ENCODE assay signal across 14 mouse cellular contexts in the genomic region with DNA sequence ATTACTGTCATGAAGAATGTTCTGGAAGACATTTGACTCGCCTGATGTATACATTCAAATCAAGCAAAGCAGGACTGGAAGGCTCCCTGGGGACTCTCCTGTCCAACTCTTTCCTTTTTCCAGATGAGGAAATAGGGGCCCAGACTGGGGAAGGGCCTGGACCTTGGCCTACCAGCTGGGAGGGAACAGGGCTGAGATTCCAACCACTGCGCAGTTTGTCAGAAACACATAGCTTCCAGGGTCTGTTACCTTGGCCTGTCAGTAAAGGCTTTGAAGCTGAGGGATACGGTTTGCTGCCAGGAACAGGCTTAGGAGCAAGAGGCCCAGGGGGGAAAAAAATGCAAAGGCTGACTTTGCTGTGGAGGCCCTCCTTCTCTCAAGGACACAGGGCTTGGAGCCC.
DNase-seq lines count a peak whose midpoint lies in the region; ATAC-seq and TF ChIP-seq lines count a peak whose summit lies in the region.
"Had no signal": no experiment of that assay in that cellular context is flagged by ENCODE, and none has a peak within 500 bp of the region (broad histone marks: within the 10 kb centered on the region; RNA-seq: fewer than 3 reads in every experiment).

No protein-coding gene starts in this region.

- H3K9me3 ChIP-seq in forebrain, postnatal 0 days (ENCODE audit: low read length), result 0 out of 2 replicates have a peak, but pooled peaks cover 10% of the 10 kb centered on the region
- peaks cover 65% of the 10 kb centered on the region for H3K9me3 ChIP-seq in forebrain, embryonic 12.5 days
- H3K9me3 ChIP-seq in liver, embryonic 13.5 days (replicated peaks), result peaks cover 21% of the 10 kb centered on the region
- H3K9me3 ChIP-seq in liver, embryonic 11.5 days (ENCODE audit: control insufficient read depth, low read length), result peaks cover 31% of the 10 kb centered on the region
- H3K9me3 ChIP-seq in intestine, postnatal 0 days (ENCODE audit: control insufficient read depth), result peaks cover 7% of the 10 kb centered on the region

- TF ChIP-seq CTCF in forebrain, postnatal 0 days (IDR thresholded peaks at IDR 0.05; ENCODE audit: low read depth), result no peak
- TF ChIP-seq CTCF in intestine, postnatal 0 days (IDR thresholded peaks at IDR 0.05; ENCODE audit: low read depth), result no peak

- H3K36me3 ChIP-seq in forebrain, postnatal 0 days (ENCODE audit: insufficient read depth), result no peaks in the 10 kb centered on the region
- H3K36me3 ChIP-seq in forebrain, embryonic 12.5 days (replicated peaks), result no peaks in the 10 kb centered on the region; the same call in 1 of the 2 replicates
- H3K36me3 ChIP-seq in liver, embryonic 13.5 days, result peaks cover 4% of the 10 kb centered on the region; the same call in 1 of the 2 replicates
- H3K36me3 ChIP-seq in liver, embryonic 11.5 days (ENCODE audit: control insufficient read depth, insufficient read depth, low read length), result no peaks in the 10 kb centered on the region
- no peaks in the 10 kb centered on the region for H3K36me3 ChIP-seq in intestine, postnatal 0 days (ENCODE audit: control insufficient read depth, insufficient read depth)
- H3K36me3 ChIP-seq: kidney, embryonic 15.5 days had no signal

- no peak overlapping the region for H3K9ac ChIP-seq in forebrain, postnatal 0 days
- no peak overlapping the region for H3K9ac ChIP-seq in forebrain, embryonic 12.5 days
- H3K9ac ChIP-seq in liver, embryonic 13.5 days, result no peak overlapping the region
- no peak overlapping the region for H3K9ac ChIP-seq in liver, embryonic 11.5 days (ENCODE audit: low read depth, low read length)
- H3K9ac ChIP-seq in intestine, postnatal 0 days (ENCODE audit: low read depth, low read length), result no peak overlapping the region
- H3K9ac ChIP-seq: kidney, embryonic 15.5 days had no signal

- no peak for ATAC-seq in forebrain, postnatal 0 days
- no peak for ATAC-seq in forebrain, embryonic 12.5 days (ENCODE audit: low FRiP score)
- no peak for ATAC-seq in liver, embryonic 13.5 days (ENCODE audit: low read depth)
- no peak for ATAC-seq in liver, embryonic 11.5 days (replicated peaks; ENCODE audit: low FRiP score)
- peak; percentile 50 for ATAC-seq in intestine, postnatal 0 days

- H3K4me1 ChIP-seq in forebrain, postnatal 0 days (ENCODE audit: insufficient read depth), result no peaks in the 10 kb centered on the region
- peaks cover 9% of the 10 kb centered on the region; the same call in 1 of the 2 replicates for H3K4me1 ChIP-seq in forebrain, embryonic 12.5 days
- H3K4me1 ChIP-seq in liver, embryonic 13.5 days (replicated peaks), result peaks cover 13% of the 10 kb centered on the region
- no peaks in the 10 kb centered on the region for H3K4me1 ChIP-seq in liver, embryonic 11.5 days (replicated peaks; ENCODE audit: control insufficient read depth, insufficient read depth, low read length)
- H3K4me1 ChIP-seq in intestine, postnatal 0 days (replicated peaks; ENCODE audit: control insufficient read depth, insufficient read depth, low read length), result 0 out of 2 replicates have a peak, but pooled peaks cover 4% of the 10 kb centered on the region

- no peak overlapping the region for H3K4me2 ChIP-seq in forebrain, postnatal 0 days (ENCODE audit: low read depth)
- H3K4me2 ChIP-seq in forebrain, embryonic 12.5 days, result no peak overlapping the region
- H3K4me2 ChIP-seq in liver, embryonic 13.5 days, result no peak overlapping the region
- H3K4me2 ChIP-seq in liver, embryonic 11.5 days, result no peak overlapping the region
- H3K4me2 ChIP-seq in intestine, postnatal 0 days (replicated peaks; ENCODE audit: low read depth), result no peak overlapping the region
- H3K4me2 ChIP-seq: kidney, embryonic 15.5 days had no signal

- H3K27ac ChIP-seq in forebrain, postnatal 0 days (ENCODE audit: low read depth, low read length), result peak overlapping the region; percentile 40
- H3K27ac ChIP-seq in forebrain, embryonic 12.5 days, result no peak overlapping the region
- peak overlapping the region; percentile 18; the same call in 1 of the 2 replicates for H3K27ac ChIP-seq in liver, embryonic 13.5 days
- H3K27ac ChIP-seq in liver, embryonic 11.5 days (ENCODE audit: low read depth, low read length), result no peak overlapping the region
- peak overlapping the region; percentile 51 for H3K27ac ChIP-seq in intestine, postnatal 0 days (ENCODE audit: low read depth, low read length)
- H3K27ac ChIP-seq: kidney, embryonic 15.5 days had no signal

- DNase-seq in forebrain, postnatal 0 days, result no peak
- DNase-seq in liver, embryonic 13.5 days, result no peak
- DNase-seq in liver, embryonic 11.5 days (ENCODE audit: low spot score), result no peak
- peak; percentile 51 for DNase-seq in adrenal gland, postnatal 10 days
- DNase-seq in thymus, postnatal 10 days (ENCODE audit: low spot score in 2 of 2), result no peak
- no peak for DNase-seq in cerebellum, postnatal 4 days (ENCODE audit: low spot score in 2 of 2)
- DNase-seq: B cell, adult 2 months; cerebellum, postnatal 14 days; left cerebral cortex, postnatal 4 days; thymus, postnatal 4 days had no signal

- no peak overlapping the region for H3K4me3 ChIP-seq in forebrain, postnatal 0 days (ENCODE audit: low read depth, low read length)
- H3K4me3 ChIP-seq in forebrain, embryonic 12.5 days (replicated peaks), result no peak overlapping the region
- H3K4me3 ChIP-seq in liver, embryonic 13.5 days (replicated peaks), result no peak overlapping the region
- no peak overlapping the region for H3K4me3 ChIP-seq in liver, embryonic 11.5 days (ENCODE audit: low read depth, low read length)
- H3K4me3 ChIP-seq in intestine, postnatal 0 days (ENCODE audit: low read depth, low read length), result no peak overlapping the region
- H3K4me3 ChIP-seq: kidney, embryonic 15.5 days; megakaryocyte, embryonic 14.5 days had no signal

- 89% methylated on average over 3 of the region's 3 CpGs for WGBS in forebrain, postnatal 0 days
- 87% methylated on average over 3 of the region's 3 CpGs for WGBS in forebrain, embryonic 12.5 days
- 77% methylated on average over 3 of the region's 3 CpGs for WGBS in liver, embryonic 13.5 days (ENCODE audit: insufficient replicate concordance)
- whole genome bisulfite sequencing in liver, embryonic 11.5 days, result 82% methylated on average over 3 of the region's 3 CpGs
- WGBS in intestine, postnatal 0 days, result 77% methylated on average over 3 of the region's 3 CpGs

- no peaks in the 10 kb centered on the region for H3K27me3 ChIP-seq in forebrain, postnatal 0 days (ENCODE audit: insufficient read depth, low read length)
- peaks cover 6% of the 10 kb centered on the region; the same call in 1 of the 2 replicates for H3K27me3 ChIP-seq in forebrain, embryonic 12.5 days
- H3K27me3 ChIP-seq in liver, embryonic 13.5 days, result peaks cover 30% of the 10 kb centered on the region
- peaks cover 8% of the 10 kb centered on the region for H3K27me3 ChIP-seq in liver, embryonic 11.5 days (replicated peaks; ENCODE audit: control insufficient read depth, insufficient read depth, low read length)
- H3K27me3 ChIP-seq in intestine, postnatal 0 days (replicated peaks; ENCODE audit: control insufficient read depth, insufficient read depth, low read length), result no peaks in the 10 kb centered on the region

Comparison
In these comparisons a context has a peak if more than half of its experiments do, and no peak if none do; other contexts are left out.
1. H3K27ac ChIP-seq: peak in forebrain, postnatal 0 days (single experiment), liver, embryonic 13.5 days (single experiment) and intestine, postnatal 0 days (single experiment); none in forebrain, embryonic 12.5 days (single experiment) and liver, embryonic 11.5 days (single experiment).